Comparison of ENCODE assay signal across 9 mouse cellular contexts in the genomic region with DNA sequence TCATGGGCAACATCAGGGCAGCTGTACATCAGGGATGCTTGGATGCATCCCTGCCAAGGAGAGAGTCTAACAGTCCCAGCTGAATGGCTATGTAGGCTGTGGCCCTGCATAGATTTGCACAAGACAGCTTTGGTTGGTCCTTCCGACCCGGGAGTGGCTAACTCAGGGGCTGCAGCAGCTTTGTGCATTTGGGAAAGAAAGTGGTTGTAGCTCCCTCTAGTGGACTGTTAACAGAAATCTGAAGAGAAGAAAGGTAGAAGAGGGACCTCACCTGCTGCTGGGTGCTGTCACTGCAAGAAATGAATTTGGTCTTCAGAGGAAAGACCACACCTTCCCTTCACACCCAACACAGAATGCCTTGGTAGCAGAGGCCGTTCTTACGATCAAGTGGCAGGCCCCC. TPM values are rescaled to one million over a fixed set of nuclear protein-coding genes. Genes with fewer than 3 reads are reported as not detected.
A peak's percentile ranks its signal among the peaks of the same experiment; 100 is the strongest.
DNase-seq lines count a peak whose midpoint lies in the region; ATAC-seq and TF ChIP-seq lines count a peak whose summit lies in the region.
"Had no signal": no experiment of that assay in that cellular context is flagged by ENCODE, and none has a peak within 500 bp of the region (broad histone marks: within the 10 kb centered on the region; RNA-seq: fewer than 3 reads in every experiment).

No protein-coding gene starts in this region.

- H3K4me3 ChIP-seq in left cerebral cortex, adult 2 months: no peak overlapping the region
- no peak overlapping the region for H3K4me3 ChIP-seq in limb, embryonic 14.5 days (replicated peaks; ENCODE audit: low read length)
- H3K4me3 ChIP-seq: lung, embryonic 15.5 days had no signal

- H3K27ac ChIP-seq in left cerebral cortex, adult 2 months: peak overlapping the region; percentile 62; the same call in 1 of the 2 replicates
- no peak overlapping the region for H3K27ac ChIP-seq in limb, embryonic 14.5 days (replicated peaks; ENCODE audit: low read depth, low read length)
- H3K27ac ChIP-seq: lung, embryonic 15.5 days had no signal

- peak; percentile 63 for TF ChIP-seq CTCF in left cerebral cortex, adult 2 months (IDR thresholded peaks at IDR 0.05)

- no peak overlapping the region for H3K4me2 ChIP-seq in limb, embryonic 14.5 days (replicated peaks; ENCODE audit: low read depth, low read length, severe bottlenecking)
- H3K4me2 ChIP-seq: lung, embryonic 15.5 days had no signal

- ATAC-seq in limb, embryonic 14.5 days (ENCODE audit: low FRiP score, low read depth): no peak

- no peak for TF ChIP-seq POLR2A in limb, embryonic 14.5 days (IDR thresholded peaks at IDR 0.05; ENCODE audit: borderline replicate concordance, extremely low read depth, insufficient read depth, insufficient read length)

- WGBS in limb, embryonic 14.5 days: 36% methylated on average over 4 of the region's 4 CpGs

- intact Hi-C loops in left cerebral cortex, adult 2 months (cut with DNase I): no loop called here

- H3K36me3 ChIP-seq in limb, embryonic 14.5 days (ENCODE audit: control insufficient read depth, insufficient read depth, low read length): no peaks in the 10 kb centered on the region
- H3K36me3 ChIP-seq: lung, embryonic 15.5 days had no signal

- DNase-seq in left cerebral cortex, adult 2 months (ENCODE audit: extremely low spot score in 1 of 2, low spot score in 2 of 2): no peak
- DNase-seq in left cerebral cortex, adult 8-10 months (ENCODE audit: low spot score in 2 of 2): no peak
- DNase-seq in NIH3T3 (ENCODE audit: low read depth): peak; percentile 71
- DNase-seq in cerebellum, adult 8-10 months: peak; percentile 41
- DNase-seq in limb, embryonic 14.5 days (ENCODE audit: low spot score): peak; percentile 70
- no peak for DNase-seq in layer of hippocampus, adult 8-10 months (ENCODE audit: low spot score in 2 of 2)
- no peak for DNase-seq in thymus, postnatal 25 days
- no peak for DNase-seq in yolk sac, embryonic 10.5 days (ENCODE audit: low spot score)

- no peaks in the 10 kb centered on the region for H3K4me1 ChIP-seq in limb, embryonic 14.5 days (ENCODE audit: control insufficient read depth, insufficient read depth, low read length)
- H3K4me1 ChIP-seq: lung, embryonic 15.5 days had no signal

- no peaks in the 10 kb centered on the region for H3K27me3 ChIP-seq in limb, embryonic 14.5 days (ENCODE audit: control insufficient read depth, insufficient read depth, low read length)

- H3K9me3 ChIP-seq in limb, embryonic 14.5 days (ENCODE audit: control insufficient read depth, low read length): no peaks in the 10 kb centered on the region
- H3K9me3 ChIP-seq: lung, embryonic 15.5 days had no signal

- H3K9ac ChIP-seq in limb, embryonic 14.5 days (ENCODE audit: low read depth, low read length, severe bottlenecking): no peak overlapping the region
- H3K9ac ChIP-seq: lung, embryonic 15.5 days had no signal

RNA-seq across cellular contexts. Expression of gene Kcna6, which starts 36.0 kb away (rescaled TPM):
- 10 to 100 TPM; 56.3 to 65.4 TPM for total RNA-seq in left cerebral cortex, adult 2 months (2021)
- total RNA-seq in left cerebral cortex, adult 8-10 months (2022): 10 to 100 TPM; 73.3 to 81.8 (median 75.4) TPM
- polyA plus RNA-seq in limb, embryonic 14.5 days (2012; rRNA removed): 8.6 and 9.1 TPM in 2 replicates
- 8.5 and 8.9 TPM in 2 replicates for polyA plus RNA-seq in limb, embryonic 14.5 days (2014; fragmentation: Nextera tagmentation; extraction: Ambion mirVana)
- 10 to 100 TPM; 45.8 to 60.4 (median 52.2) TPM for total RNA-seq in layer of hippocampus, adult 8-10 months (2022)

RNA-seq across cellular contexts. Expression of gene Kcna1, which starts 58.2 kb away (rescaled TPM):
- 100 to 1,000 TPM; 120 to 122 TPM for total RNA-seq in left cerebral cortex, adult 2 months (2021)
- total RNA-seq in left cerebral cortex, adult 8-10 months (2022): 100 to 1,000 TPM; 126 to 148 (median 131) TPM
- polyA plus RNA-seq in limb, embryonic 14.5 days (2012; rRNA removed): 0.88 and 1.1 TPM in 2 replicates
- 1.6 and 2.3 TPM in 2 replicates for polyA plus RNA-seq in limb, embryonic 14.5 days (2014; fragmentation: Nextera tagmentation; extraction: Ambion mirVana)
- total RNA-seq in layer of hippocampus, adult 8-10 months (2022): 100 to 1,000 TPM; 118 to 123 (median 121) TPM

Comparison
In these comparisons a context has a peak if more than half of its experiments do, and no peak if none do; other contexts are left out.
1. DNase-seq: peak in NIH3T3 (single experiment), cerebellum, adult 8-10 months (single experiment) and limb, embryonic 14.5 days (single experiment); none in left cerebral cortex, adult 2 months (0 of 2), left cerebral cortex, adult 8-10 months (0 of 2), layer of hippocampus, adult 8-10 months (0 of 2), thymus, postnatal 25 days (single experiment) and yolk sac, embryonic 10.5 days (single experiment).